Mouse (Mus musculus): Measurements from ENCODE around the gene F5. TPM values are rescaled to one million over a fixed set of nuclear protein-coding genes. Genes with fewer than 3 reads are reported as not detected.

F5 gene
- polyA plus RNA-seq, 1 experiment from 2014 or later: 0.43 TPM

DNA sequence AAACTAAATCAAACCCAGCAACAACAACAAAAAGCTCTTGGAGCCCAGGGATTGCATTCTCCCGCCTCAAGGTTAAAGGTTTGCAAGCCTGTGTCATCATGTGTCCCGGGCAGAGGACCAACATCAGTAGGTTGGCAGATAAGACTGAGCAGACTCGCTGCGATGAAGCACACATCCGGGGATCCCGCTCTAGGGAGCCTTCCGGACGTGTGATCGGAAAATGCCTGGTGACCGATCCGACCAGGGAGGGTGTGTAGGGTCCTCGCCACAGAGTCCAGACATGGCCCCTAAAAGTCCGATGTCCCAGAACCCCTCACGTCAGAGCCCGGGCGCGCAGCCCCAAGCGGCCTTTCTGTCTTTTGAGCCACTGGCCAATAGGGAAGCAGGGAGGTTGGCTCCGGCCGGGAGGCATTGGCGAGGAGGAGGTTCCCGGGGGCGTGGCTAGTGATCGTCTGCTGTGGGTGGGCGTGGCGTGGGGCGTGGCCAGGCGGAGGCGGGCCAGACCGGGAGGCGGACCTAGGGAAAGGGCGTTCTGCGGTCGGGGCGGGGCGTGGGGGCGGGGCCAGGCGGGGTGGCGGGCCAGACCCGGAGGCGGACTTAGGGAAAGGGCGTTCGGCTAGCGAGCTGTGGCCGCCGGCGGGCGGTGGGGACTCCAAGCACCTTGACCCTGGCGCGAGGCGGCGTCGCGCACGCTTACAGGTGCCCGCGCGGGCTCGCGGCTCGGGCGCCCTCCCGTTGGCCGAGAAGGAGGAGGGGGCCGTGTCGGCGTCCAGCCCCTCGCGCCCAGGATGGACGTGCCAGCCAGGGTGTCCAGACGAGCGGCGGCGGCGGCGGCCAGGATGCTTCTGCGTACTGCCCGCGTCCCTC, 97.1 kb downstream of the F5 start, which contains the start of gene Slc19a2:
TSS of gene Slc19a2 (plus strand) at position 582 of the 867 bp plus-strand sequence.
- Histone ChIP-seq H3K27me3 (ENCODE audit: control insufficient read depth, insufficient read depth, low read length) (no peaks in the 10 kb centered on the region), H3K4me2 (ENCODE audit: low read depth, low read length, severe bottlenecking) (peak within 1 kb of the TSS; percentile 82), H3K4me1 (replicated peaks; ENCODE audit: control insufficient read depth, insufficient read depth, low read length) (peaks cover 7% of the 10 kb centered on the region; the same call in 1 of the 2 replicates), H3K9ac (ENCODE audit: low read length) (peak within 1 kb of the TSS; percentile 72), H3K4me3 (ENCODE audit: low read depth, low read length) (peak within 1 kb of the TSS; percentile 65), H3K9me3 (ENCODE audit: control insufficient read depth, low read length) (no peaks in the 10 kb centered on the region), H3K36me3 (ENCODE audit: control insufficient read depth, insufficient read depth, low read length) (no peaks in the 10 kb centered on the region), H3K27ac (ENCODE audit: low read depth, low read length) (peak within 1 kb of the TSS; percentile 27; the same call in 1 of the 2 replicates)
- peak; percentile 97 for ATAC-seq (replicated peaks; ENCODE audit: low FRiP score)
- DNase-seq (ENCODE audit: low spot score): peak; percentile 100
- WGBS: under 1% methylated on average over 53 of the region's 79 CpGs

DNA sequence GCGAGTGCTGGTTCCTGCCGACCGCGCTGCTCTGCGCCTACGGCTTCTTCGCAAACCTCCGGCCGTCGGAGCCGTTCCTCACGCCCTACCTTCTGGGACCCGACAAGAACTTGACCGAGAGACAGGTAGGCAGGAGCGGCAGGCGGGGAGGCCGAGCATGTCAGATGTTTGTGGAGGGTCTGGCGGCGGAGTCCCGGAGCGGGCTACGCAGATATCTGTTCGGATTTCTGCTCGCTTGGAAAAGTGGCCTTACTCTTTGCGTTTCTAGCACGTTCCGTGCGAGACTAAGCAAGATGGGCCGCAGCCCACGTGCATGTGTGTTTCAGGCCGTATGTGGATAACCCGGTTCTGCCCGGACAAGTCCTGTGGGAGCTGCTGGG, 97.7 kb downstream of the F5 start:
- Histone ChIP-seq H3K36me3 (ENCODE audit: control insufficient read depth, insufficient read depth, low read length) (no peaks in the 10 kb centered on the region), H3K27ac (ENCODE audit: low read depth, low read length) (no peak overlapping the region), H3K4me3 (ENCODE audit: low read depth, low read length) (peak overlapping the region; percentile 65), H3K9ac (ENCODE audit: low read length) (peak overlapping the region; percentile 70), H3K4me1 (replicated peaks; ENCODE audit: control insufficient read depth, insufficient read depth, low read length) (peaks cover 7% of the 10 kb centered on the region; the same call in 1 of the 2 replicates), H3K4me2 (ENCODE audit: low read depth, low read length, severe bottlenecking) (peak overlapping the region; percentile 82), H3K9me3 (ENCODE audit: control insufficient read depth, low read length) (no peaks in the 10 kb centered on the region), H3K27me3 (ENCODE audit: control insufficient read depth, insufficient read depth, low read length) (no peaks in the 10 kb centered on the region)
- DNase-seq (ENCODE audit: low spot score): no peak
- under 1% methylated on average over 33 of the region's 33 CpGs for WGBS
- ATAC-seq (replicated peaks; ENCODE audit: low FRiP score): no peak; the same call in none of the 2 replicates

DNA sequence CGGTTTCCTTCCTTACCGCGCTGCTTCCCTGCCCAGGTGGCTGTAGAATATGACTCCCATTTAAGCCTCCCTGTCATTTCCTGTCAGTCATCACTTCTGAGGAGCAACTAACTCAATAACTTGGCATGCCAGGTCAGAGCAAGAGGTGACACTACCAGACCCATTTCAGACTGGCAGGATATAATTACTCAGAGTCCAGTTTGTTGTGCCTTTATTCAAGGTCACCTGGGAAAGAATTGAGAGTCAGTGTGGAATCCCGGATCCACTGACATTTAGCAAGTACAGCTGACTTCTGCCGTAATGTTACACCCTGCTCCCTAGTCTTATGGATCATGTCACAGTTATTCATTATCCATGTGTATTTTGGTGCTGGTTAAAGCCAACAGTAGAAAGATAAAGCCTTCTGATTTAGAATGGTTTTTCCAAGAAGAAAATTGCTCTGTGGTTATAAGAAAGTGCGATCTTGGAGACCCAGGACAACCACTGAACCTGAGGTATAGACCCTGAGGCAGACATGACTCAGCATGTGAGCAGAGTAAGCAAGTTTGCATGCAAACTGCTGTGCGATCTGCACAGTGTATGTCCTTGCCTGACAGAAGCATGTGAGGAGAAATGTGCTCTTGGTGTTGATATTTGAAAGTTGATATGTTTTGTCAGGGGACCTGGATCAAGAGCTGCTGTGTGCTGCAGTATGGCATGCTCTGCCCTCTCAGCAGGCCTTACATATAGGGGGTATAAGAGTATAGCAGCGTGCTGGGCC, 98.9 kb downstream of the F5 start:
- Histone ChIP-seq H3K4me1 (replicated peaks; ENCODE audit: control insufficient read depth, insufficient read depth, low read length) (peaks cover 7% of the 10 kb centered on the region; the same call in 1 of the 2 replicates), H3K9me3 (ENCODE audit: control insufficient read depth, low read length) (no peaks in the 10 kb centered on the region), H3K9ac (ENCODE audit: low read length) (peak overlapping the region; percentile 12; the same call in 1 of the 2 replicates), H3K4me2 (ENCODE audit: low read depth, low read length, severe bottlenecking) (no peak overlapping the region; the same call in 1 of the 2 replicates), H3K4me3 (ENCODE audit: low read depth, low read length) (peak overlapping the region; percentile 65; the same call in 1 of the 2 replicates), H3K27ac (ENCODE audit: low read depth, low read length) (no peak overlapping the region), H3K36me3 (ENCODE audit: control insufficient read depth, insufficient read depth, low read length) (no peaks in the 10 kb centered on the region), H3K27me3 (ENCODE audit: control insufficient read depth, insufficient read depth, low read length) (no peaks in the 10 kb centered on the region)
- 70% methylated on average over 8 of the region's 8 CpGs for WGBS
- ATAC-seq (replicated peaks; ENCODE audit: low FRiP score) (no peak), DNase-seq (ENCODE audit: low spot score) (no peak)

DNA sequence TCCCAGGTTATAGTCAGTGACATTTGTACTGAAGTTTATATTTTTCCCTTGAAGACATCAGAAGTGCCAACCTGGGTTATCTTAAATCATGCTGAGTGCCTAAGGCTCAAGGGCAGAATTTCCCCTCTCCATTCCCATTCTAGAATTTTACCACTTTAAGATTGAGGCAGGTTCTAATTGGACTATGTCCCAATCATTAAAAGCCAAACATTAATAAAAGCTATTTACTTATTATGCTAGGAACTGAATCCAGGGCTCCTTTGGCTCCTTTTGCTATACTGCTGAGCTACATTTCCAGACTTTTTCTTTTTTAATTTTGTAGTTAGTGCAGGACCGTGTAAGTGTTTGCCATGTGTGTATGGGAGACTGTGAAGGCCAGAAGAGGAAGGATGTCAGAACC, 99.8 kb downstream of the F5 start:
- WGBS: 86% methylated on average over 1 of the region's 1 CpGs
- DNase-seq (ENCODE audit: low spot score): no peak
- H3K9ac ChIP-seq (ENCODE audit: low read length): no peak overlapping the region
- no peak overlapping the region for H3K4me3 ChIP-seq (ENCODE audit: low read depth, low read length)
- H3K27me3 ChIP-seq (ENCODE audit: control insufficient read depth, insufficient read depth, low read length): no peaks in the 10 kb centered on the region
- H3K4me1 ChIP-seq (replicated peaks; ENCODE audit: control insufficient read depth, insufficient read depth, low read length): peaks cover 7% of the 10 kb centered on the region; the same call in 1 of the 2 replicates
- no peak for ATAC-seq (replicated peaks; ENCODE audit: low FRiP score)
- no peaks in the 10 kb centered on the region for H3K9me3 ChIP-seq (ENCODE audit: control insufficient read depth, low read length)
- no peak overlapping the region for H3K4me2 ChIP-seq (ENCODE audit: low read depth, low read length, severe bottlenecking)
- H3K36me3 ChIP-seq (ENCODE audit: control insufficient read depth, insufficient read depth, low read length): no peaks in the 10 kb centered on the region
- H3K27ac ChIP-seq (ENCODE audit: low read depth, low read length): no peak overlapping the region

- Histone ChIP-seq H3K36me3 (ENCODE audit: control insufficient read depth, insufficient read depth, low read length) (no peaks in the 10 kb centered on the region), H3K9me3 (ENCODE audit: control insufficient read depth, low read length) (no peaks in the 10 kb centered on the region), H3K9ac (ENCODE audit: low read length) (no peak overlapping the region), H3K4me3 (ENCODE audit: low read depth, low read length) (no peak overlapping the region), H3K27me3 (ENCODE audit: control insufficient read depth, insufficient read depth, low read length) (no peaks in the 10 kb centered on the region), H3K4me2 (ENCODE audit: low read depth, low read length, severe bottlenecking) (no peak overlapping the region), H3K4me1 (replicated peaks; ENCODE audit: control insufficient read depth, insufficient read depth, low read length) (peaks cover 7% of the 10 kb centered on the region; the same call in 1 of the 2 replicates), H3K27ac (ENCODE audit: low read depth, low read length) (no peak overlapping the region)
- WGBS: 85% methylated on average over 5 of the region's 5 CpGs
- ATAC-seq (replicated peaks; ENCODE audit: low FRiP score) (no peak), DNase-seq (ENCODE audit: low spot score) (no peak)
These were observed 100.9 kb downstream of the F5 start for GRCm38 (mm10) chr1:164252551-164252950.

GRCm38 (mm10) chr1:164254836-164255235, 103.2 kb downstream of the F5 start:
- no peak for DNase-seq (ENCODE audit: low spot score)
- no peaks in the 10 kb centered on the region for H3K36me3 ChIP-seq (ENCODE audit: control insufficient read depth, insufficient read depth, low read length)
- 77% methylated on average over 3 of the region's 3 CpGs for WGBS

GRCm38 (mm10) chr1:164260171-164261028, 108.8 kb downstream of the F5 start:
- ATAC-seq (replicated peaks; ENCODE audit: low FRiP score) (no peak), DNase-seq (ENCODE audit: low spot score) (no peak)
- Histone ChIP-seq H3K9ac (ENCODE audit: low read length) (no peak overlapping the region), H3K27me3 (ENCODE audit: control insufficient read depth, insufficient read depth, low read length) (no peaks in the 10 kb centered on the region), H3K9me3 (ENCODE audit: control insufficient read depth, low read length) (no peaks in the 10 kb centered on the region), H3K4me2 (ENCODE audit: low read depth, low read length, severe bottlenecking) (no peak overlapping the region), H3K36me3 (ENCODE audit: control insufficient read depth, insufficient read depth, low read length) (no peaks in the 10 kb centered on the region; the same call in 1 of the 2 replicates), H3K4me3 (ENCODE audit: low read depth, low read length) (no peak overlapping the region), H3K4me1 (replicated peaks; ENCODE audit: control insufficient read depth, insufficient read depth, low read length) (no peaks in the 10 kb centered on the region), H3K27ac (ENCODE audit: low read depth, low read length) (no peak overlapping the region)
- WGBS: 89% methylated on average over 16 of the region's 16 CpGs

More at GRCm38 (mm10) chr1:164254836-164255235, 103.2 kb downstream of the F5 start:
- H3K27ac ChIP-seq (ENCODE audit: low read depth, low read length): no peak overlapping the region
- H3K9ac ChIP-seq (ENCODE audit: low read length): no peak overlapping the region
- ATAC-seq (replicated peaks; ENCODE audit: low FRiP score): no peak
- no peaks in the 10 kb centered on the region for H3K9me3 ChIP-seq (ENCODE audit: control insufficient read depth, low read length)
- H3K27me3 ChIP-seq (ENCODE audit: control insufficient read depth, insufficient read depth, low read length): no peaks in the 10 kb centered on the region
- H3K4me3 ChIP-seq (ENCODE audit: low read depth, low read length): no peak overlapping the region
- no peak overlapping the region for H3K4me2 ChIP-seq (ENCODE audit: low read depth, low read length, severe bottlenecking)
- H3K4me1 ChIP-seq (replicated peaks; ENCODE audit: control insufficient read depth, insufficient read depth, low read length): 0 out of 2 replicates have a peak, but pooled peaks cover 4% of the 10 kb centered on the region

- Histone ChIP-seq H3K27me3 (ENCODE audit: control insufficient read depth, insufficient read depth, low read length) (no peaks in the 10 kb centered on the region), H3K27ac (ENCODE audit: low read depth, low read length) (no peak overlapping the region), H3K4me2 (ENCODE audit: low read depth, low read length, severe bottlenecking) (no peak overlapping the region), H3K36me3 (ENCODE audit: control insufficient read depth, insufficient read depth, low read length) (no peaks in the 10 kb centered on the region; the same call in 1 of the 2 replicates), H3K4me1 (replicated peaks; ENCODE audit: control insufficient read depth, insufficient read depth, low read length) (no peaks in the 10 kb centered on the region), H3K4me3 (ENCODE audit: low read depth, low read length) (no peak overlapping the region), H3K9me3 (ENCODE audit: control insufficient read depth, low read length) (no peaks in the 10 kb centered on the region), H3K9ac (ENCODE audit: low read length) (no peak overlapping the region)
- DNase-seq (ENCODE audit: low spot score) (no peak), ATAC-seq (replicated peaks; ENCODE audit: low FRiP score) (no peak)
- WGBS: 91% methylated on average over 7 of the region's 7 CpGs
These were observed 109.9 kb downstream of the F5 start for GRCm38 (mm10) chr1:164261553-164261952.

Measured in forebrain, embryonic 11.5 days (tissue).